8 mouse cellular contexts compared by ENCODE assay signal in the genomic region with DNA sequence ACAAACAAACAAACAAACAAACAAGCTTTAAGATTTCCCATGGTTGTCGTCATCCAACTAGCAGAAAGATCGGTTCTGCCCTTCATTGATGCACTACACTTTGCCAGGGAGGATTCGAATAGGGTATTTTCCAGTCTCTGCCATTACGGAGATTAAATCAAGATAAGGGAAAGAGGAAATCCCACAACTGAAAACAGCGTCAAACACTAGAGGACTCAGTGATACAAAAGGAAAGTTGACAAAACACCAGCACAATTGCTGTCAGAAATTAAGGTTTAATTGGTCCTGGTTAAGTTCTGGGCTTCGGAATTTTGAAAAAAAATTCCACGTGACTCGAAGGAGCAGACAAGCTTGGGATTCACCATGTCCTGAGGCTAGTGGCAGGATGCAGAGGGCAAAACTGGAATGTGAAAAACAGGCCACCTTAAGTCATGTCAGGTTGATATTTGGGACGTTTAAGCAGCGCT. TPM values are rescaled to one million over a fixed set of nuclear protein-coding genes. Genes with fewer than 3 reads are reported as not detected.
A peak's percentile ranks its signal among the peaks of the same experiment; 100 is the strongest.
DNase-seq lines count a peak whose midpoint lies in the region; ATAC-seq and TF ChIP-seq lines count a peak whose summit lies in the region.

No protein-coding gene starts in this region.

- H3K27ac ChIP-seq in heart, embryonic 15.5 days, result peak overlapping the region; percentile 68
- peak overlapping the region; percentile 99 for H3K27ac ChIP-seq in MEL (ENCODE audit: control insufficient read depth, low read depth, low read length)
- H3K27ac ChIP-seq in hindbrain, embryonic 13.5 days, result peak overlapping the region; percentile 83
- peak overlapping the region; percentile 92 for H3K27ac ChIP-seq in midbrain, embryonic 10.5 days (replicated peaks)

- no peak for TF ChIP-seq RAD21 in MEL (IDR thresholded peaks at IDR 0.05; ENCODE audit: low read depth, low read length)

- peak overlapping the region; percentile 78 for H3K4me3 ChIP-seq in heart, embryonic 15.5 days
- peak overlapping the region; percentile 82 to 86 for H3K4me3 ChIP-seq in MEL (ENCODE audit: control insufficient read depth in 1 of 2, insufficient read depth in 1 of 2, low read depth in 2 of 2, low read length in 2 of 2)
- H3K4me3 ChIP-seq in hindbrain, embryonic 13.5 days, result peak overlapping the region; percentile 80
- peak overlapping the region; percentile 89 for H3K4me3 ChIP-seq in midbrain, embryonic 10.5 days

- no peak for DNase-seq in heart, postnatal 25 days (ENCODE audit: low spot score)
- DNase-seq in MEL (ENCODE audit: low read depth, low spot score), result no peak
- no peak for DNase-seq in midbrain, embryonic 10.5 days (ENCODE audit: low spot score)
- DNase-seq in left cerebral cortex, adult 11 months (ENCODE audit: low spot score), result no peak
- DNase-seq in thymus, postnatal 36 days, result no peak
- no peak for DNase-seq in gastrocnemius, postnatal 14 days

- TF ChIP-seq CTCF in MEL (IDR thresholded peaks at IDR 0.05 in 2 of 3, conservative IDR thresholded peaks at IDR 0.05 in 1 of 3; ENCODE audit: control insufficient read depth in 1 of 3, insufficient read depth in 1 of 3, low read depth in 2 of 3, low read length in 3 of 3, poor library complexity in 1 of 3, severe bottlenecking in 1 of 3), result no peak

- peaks cover 13% of the 10 kb centered on the region for H3K4me1 ChIP-seq in heart, embryonic 15.5 days (replicated peaks)
- H3K4me1 ChIP-seq in MEL (ENCODE audit: control insufficient read depth in 1 of 2, insufficient read depth in 2 of 2, low read length in 2 of 2), result peaks cover 0 to 19% of the 10 kb centered on the region in 2 experiments; a peak in 3 of 4 replicates
- peaks cover 17% of the 10 kb centered on the region for H3K4me1 ChIP-seq in hindbrain, embryonic 13.5 days (replicated peaks)
- H3K4me1 ChIP-seq in midbrain, embryonic 10.5 days, result peaks cover 18% of the 10 kb centered on the region

- no peaks in the 10 kb centered on the region for H3K27me3 ChIP-seq in heart, embryonic 15.5 days
- H3K27me3 ChIP-seq in MEL (ENCODE audit: control insufficient read depth in 1 of 2, insufficient read depth in 2 of 2, low read length in 2 of 2), result peaks cover 0 to 2% of the 10 kb centered on the region in 2 experiments; a peak in 1 of 4 replicates
- 0 out of 2 replicates have a peak, but pooled peaks cover 5% of the 10 kb centered on the region for H3K27me3 ChIP-seq in hindbrain, embryonic 13.5 days
- peaks cover 9% of the 10 kb centered on the region; the same call in 1 of the 2 replicates for H3K27me3 ChIP-seq in midbrain, embryonic 10.5 days (ENCODE audit: low read depth, poor library complexity, severe bottlenecking)

- H3K9ac ChIP-seq in heart, embryonic 15.5 days, result peak overlapping the region; percentile 61
- H3K9ac ChIP-seq in MEL (ENCODE audit: control insufficient read depth, low read depth, low read length, poor library complexity, severe bottlenecking), result peak overlapping the region; percentile 93
- peak overlapping the region; percentile 92 for H3K9ac ChIP-seq in hindbrain, embryonic 13.5 days

- intact Hi-C loops in heart, postnatal 25 days (cut with DNase I), result no loop called here
- intact Hi-C loops in gastrocnemius, postnatal 14 days (cut with DNase I; ENCODE audit: low total_unique reads), result no loop called here

- peaks cover 23% of the 10 kb centered on the region for H3K36me3 ChIP-seq in heart, embryonic 15.5 days
- peaks cover 5 to 8% of the 10 kb centered on the region in 2 experiments for H3K36me3 ChIP-seq in MEL (ENCODE audit: control insufficient read depth in 1 of 2, insufficient read depth in 2 of 2, low read length in 2 of 2)
- H3K36me3 ChIP-seq in hindbrain, embryonic 13.5 days, result peaks cover 25% of the 10 kb centered on the region
- peaks cover 29% of the 10 kb centered on the region for H3K36me3 ChIP-seq in midbrain, embryonic 10.5 days

- H3K79me2 ChIP-seq in MEL (ENCODE audit: control insufficient read depth, insufficient read depth, low read length, poor library complexity), result peaks cover 22% of the 10 kb centered on the region

- 16% methylated on average over 10 of the region's 10 CpGs for WGBS in heart, embryonic 15.5 days
- 25% methylated on average over 10 of the region's 10 CpGs for WGBS in hindbrain, embryonic 13.5 days
- 34% methylated on average over 10 of the region's 10 CpGs for WGBS in midbrain, embryonic 10.5 days

- TF ChIP-seq EP300 in MEL (IDR thresholded peaks at IDR 0.05; ENCODE audit: low read depth in 1 of 2, low read length in 2 of 2), result no peak; a peak in 1 of 4 replicates

- no peaks in the 10 kb centered on the region for H3K9me3 ChIP-seq in heart, embryonic 15.5 days (replicated peaks)
- H3K9me3 ChIP-seq in MEL (replicated peaks; ENCODE audit: insufficient read depth, low read length), result no peaks in the 10 kb centered on the region
- H3K9me3 ChIP-seq in hindbrain, embryonic 13.5 days, result no peaks in the 10 kb centered on the region
- H3K9me3 ChIP-seq in midbrain, embryonic 10.5 days (replicated peaks), result 0 out of 2 replicates have a peak, but pooled peaks cover 4% of the 10 kb centered on the region

- peak overlapping the region; percentile 93 for H3K4me2 ChIP-seq in heart, embryonic 15.5 days
- peak overlapping the region; percentile 96 for H3K4me2 ChIP-seq in hindbrain, embryonic 13.5 days

- peak in 1 of 2 experiments; percentile 16; a peak in 2 of 4 replicates for TF ChIP-seq POLR2A in MEL (IDR thresholded peaks at IDR 0.05; ENCODE audit: control insufficient read depth in 1 of 2, insufficient read depth in 1 of 2, low read depth in 1 of 2, low read length in 2 of 2, poor library complexity in 1 of 2)

- ATAC-seq in heart, embryonic 15.5 days (replicated peaks; ENCODE audit: insufficient number of reproducible peaks, insufficient read depth, low FRiP score, low read depth), result no peak
- ATAC-seq in hindbrain, embryonic 13.5 days (ENCODE audit: low FRiP score), result no peak

TF ChIP-seq in MEL, 35 proteins besides CTCF, POLR2A, EP300 and RAD21 (continues in another document):
- TF ChIP-seq ZMIZ1 (IDR thresholded peaks at IDR 0.05; ENCODE audit: low read depth, low read length) (peak; percentile 82; the same call in 1 of the 2 replicates), TAL1 (IDR thresholded peaks at IDR 0.05; ENCODE audit: low read length) (no peak), USF2 (IDR thresholded peaks at IDR 0.05; ENCODE audit: borderline replicate concordance in 1 of 2, insufficient read depth in 1 of 2, low read depth in 1 of 2, low read length in 2 of 2) (no peak), E2F4 (IDR thresholded peaks at IDR 0.05; ENCODE audit: borderline replicate concordance, low read depth, low read length) (no peak), KAT2A (conservative IDR thresholded peaks at IDR 0.05; ENCODE audit: low read depth, low read length) (no peak), MAFK (IDR thresholded peaks at IDR 0.05; ENCODE audit: borderline replicate concordance, low read depth, low read length) (no peak), MYB (IDR thresholded peaks at IDR 0.05; ENCODE audit: low read depth, low read length) (no peak), UBTF (IDR thresholded peaks at IDR 0.05; ENCODE audit: borderline replicate concordance, insufficient read depth, low read depth, low read length) (no peak), SIN3A (IDR thresholded peaks at IDR 0.05; ENCODE audit: low read length) (no peak; the same call in 1 of the 2 replicates), TCF12 (IDR thresholded peaks at IDR 0.05; ENCODE audit: low read depth, low read length) (no peak), ZKSCAN1 (IDR thresholded peaks at IDR 0.05; ENCODE audit: low read depth, low read length) (no peak), ZNF384 (IDR thresholded peaks at IDR 0.05; ENCODE audit: low read depth, low read length) (no peak; the same call in 1 of the 2 replicates), GABPA (IDR thresholded peaks at IDR 0.05; ENCODE audit: low read depth, low read length) (no peak), GATA1 (IDR thresholded peaks at IDR 0.05; ENCODE audit: low read depth, low read length) (peak; percentile 77), MEF2A (IDR thresholded peaks at IDR 0.05; ENCODE audit: extremely low read depth, insufficient replicate concordance, low read depth, low read length, poor library complexity, severe bottlenecking) (no peak), CHD2 (IDR thresholded peaks at IDR 0.05; ENCODE audit: low read length) (no peak), CHD1 (IDR thresholded peaks at IDR 0.05; ENCODE audit: low read depth, low read length) (peak; percentile 92), JUND (IDR thresholded peaks at IDR 0.05; ENCODE audit: low read depth, low read length) (no peak), MAZ (IDR thresholded peaks at IDR 0.05; ENCODE audit: low read depth, low read length) (no peak), MAX (IDR thresholded peaks at IDR 0.05; ENCODE audit: low read length) (no peak), ELF1 (IDR thresholded peaks at IDR 0.05; ENCODE audit: low read depth, low read length) (no peak), ZC3H11A (IDR thresholded peaks at IDR 0.05; ENCODE audit: low read depth, low read length) (no peak), HCFC1 (IDR thresholded peaks at IDR 0.05; ENCODE audit: low read depth, low read length) (no peak; the same call in 1 of the 2 replicates), MXI1 (IDR thresholded peaks at IDR 0.05; ENCODE audit: low read depth, low read length) (no peak), MYC (IDR thresholded peaks at IDR 0.05; ENCODE audit: low read depth, low read length) (no peak)

RNA-seq across cellular contexts. Expression of gene Gtf3a, which starts 0.4 kb away (rescaled TPM):
- 68.3 and 84.7 TPM in 2 replicates for polyA plus RNA-seq in heart, embryonic 15.5 days (2015; fragmentation: Nextera tagmentation; extraction: Ambion mirVana)
- total RNA-seq in heart, postnatal 25 days (2021), result 10 to 100 TPM; 18.8 to 22.1 TPM
- total RNA-seq in MEL (2012; rRNA removed), result 173 and 177 TPM in 2 replicates
- polyA plus RNA-seq in MEL (2012; ENCODE audit: insufficient read depth in 1 of 2, insufficient read length in 2 of 2, low read depth in 1 of 2, low replicate concordance in 2 of 2, missing spikeins in 1 of 2), result 100 to 1,000 TPM in 1 of 2 experiments, not detected in 1; 204 TPM
- polyA plus RNA-seq in hindbrain, embryonic 13.5 days (2015; fragmentation: Nextera tagmentation; extraction: Ambion mirVana), result 99.5 and 102 TPM in 2 replicates
- polyA plus RNA-seq in midbrain, embryonic 10.5 days (2016; fragmentation: Nextera tagmentation; extraction: Ambion mirVana), result 113 and 121 TPM in 2 replicates
- total RNA-seq in gastrocnemius, postnatal 14 days (2021), result 10 to 100 TPM; 22.1 to 25.1 TPM

RNA-seq across cellular contexts. Expression of gene Mtif3, which starts 15.5 kb away (rescaled TPM):
- polyA plus RNA-seq in heart, embryonic 15.5 days (2015; fragmentation: Nextera tagmentation; extraction: Ambion mirVana), result 18.3 and 21.9 TPM in 2 replicates
- 10 to 100 TPM; 20.4 to 23.4 TPM for total RNA-seq in heart, postnatal 25 days (2021)
- total RNA-seq in MEL (2012; rRNA removed), result 22.3 and 22.7 TPM in 2 replicates
- 10 to 100 TPM in 1 of 2 experiments, not detected in 1; 38.2 TPM for polyA plus RNA-seq in MEL (2012; ENCODE audit: insufficient read depth in 1 of 2, insufficient read length in 2 of 2, low read depth in 1 of 2, low replicate concordance in 2 of 2, missing spikeins in 1 of 2)
- 24.7 and 26.5 TPM in 2 replicates for polyA plus RNA-seq in hindbrain, embryonic 13.5 days (2015; fragmentation: Nextera tagmentation; extraction: Ambion mirVana)
- polyA plus RNA-seq in midbrain, embryonic 10.5 days (2016; fragmentation: Nextera tagmentation; extraction: Ambion mirVana), result 20.8 and 22.6 TPM in 2 replicates
- total RNA-seq in gastrocnemius, postnatal 14 days (2021), result 10 to 100 TPM; 21.8 to 24.3 TPM
